9 mouse cellular contexts compared by ENCODE assay signal in the genomic region with DNA sequence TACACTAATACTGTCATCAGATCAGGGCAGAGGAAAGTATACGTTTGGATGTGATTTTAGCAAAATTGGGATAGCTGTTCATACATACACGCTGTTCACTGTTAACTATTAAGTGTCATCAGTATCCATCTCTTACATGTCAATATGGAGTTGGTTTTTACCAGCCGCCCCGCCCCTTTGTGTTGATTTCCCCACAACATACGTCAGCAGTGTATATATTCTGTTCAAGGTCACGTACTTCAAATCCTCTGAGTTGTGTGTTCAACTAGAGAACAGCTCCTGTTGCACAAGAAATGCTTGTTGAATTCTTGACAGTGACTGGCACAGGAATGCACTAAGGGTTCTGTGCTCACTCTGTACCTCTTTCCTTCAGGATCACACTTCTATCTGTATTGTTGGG. TPM values are rescaled to one million over a fixed set of nuclear protein-coding genes. Genes with fewer than 3 reads are reported as not detected.
DNase-seq lines count a peak whose midpoint lies in the region; ATAC-seq and TF ChIP-seq lines count a peak whose summit lies in the region.
"Had no signal": no experiment of that assay in that cellular context is flagged by ENCODE, and none has a peak within 500 bp of the region (broad histone marks: within the 10 kb centered on the region; RNA-seq: fewer than 3 reads in every experiment).

No protein-coding gene starts in this region.

- no peaks in the 10 kb centered on the region for H3K36me3 ChIP-seq in heart, embryonic 12.5 days
- H3K36me3 ChIP-seq in stomach, embryonic 14.5 days (ENCODE audit: control insufficient read depth, insufficient read depth, low read length) = no peaks in the 10 kb centered on the region
- H3K36me3 ChIP-seq in stomach, postnatal 0 days (ENCODE audit: control insufficient read depth, insufficient read depth, low read length) = no peaks in the 10 kb centered on the region
- H3K36me3 ChIP-seq in limb, embryonic 15.5 days = no peaks in the 10 kb centered on the region
- H3K36me3 ChIP-seq in neural tube, embryonic 15.5 days = no peaks in the 10 kb centered on the region

- no peak overlapping the region for H3K4me3 ChIP-seq in heart, embryonic 12.5 days
- H3K4me3 ChIP-seq in stomach, embryonic 14.5 days (ENCODE audit: low read depth, low read length) = no peak overlapping the region
- H3K4me3 ChIP-seq in stomach, postnatal 0 days (ENCODE audit: low read depth, low read length) = no peak overlapping the region
- no peak overlapping the region for H3K4me3 ChIP-seq in limb, embryonic 15.5 days
- H3K4me3 ChIP-seq in neural tube, embryonic 15.5 days (replicated peaks) = peak overlapping the region; percentile 65

- ATAC-seq in heart, embryonic 12.5 days (ENCODE audit: insufficient number of reproducible peaks, low FRiP score) = no peak
- no peak for ATAC-seq in stomach, embryonic 14.5 days (ENCODE audit: insufficient number of reproducible peaks, insufficient read depth, low FRiP score, low read depth)
- no peak for ATAC-seq in stomach, postnatal 0 days (ENCODE audit: low FRiP score, low TSS enrichment)
- no peak for ATAC-seq in limb, embryonic 15.5 days (ENCODE audit: insufficient number of reproducible peaks, low FRiP score, low TSS enrichment, low read depth)
- no peak for ATAC-seq in neural tube, embryonic 15.5 days (ENCODE audit: low FRiP score)

- H3K9ac ChIP-seq in heart, embryonic 12.5 days = no peak overlapping the region
- H3K9ac ChIP-seq in stomach, embryonic 14.5 days (replicated peaks; ENCODE audit: low read depth, low read length) = no peak overlapping the region
- H3K9ac ChIP-seq in stomach, postnatal 0 days (ENCODE audit: low read length) = no peak overlapping the region
- no peak overlapping the region for H3K9ac ChIP-seq in limb, embryonic 15.5 days
- H3K9ac ChIP-seq in neural tube, embryonic 15.5 days (replicated peaks) = 0 out of 2 replicates have a peak overlapping the region, but pooled peaks have one; percentile 78

- H3K27ac ChIP-seq in heart, embryonic 12.5 days (ENCODE audit: poor library complexity, severe bottlenecking) = no peak overlapping the region
- no peak overlapping the region for H3K27ac ChIP-seq in stomach, embryonic 14.5 days (ENCODE audit: low read length)
- no peak overlapping the region for H3K27ac ChIP-seq in stomach, postnatal 0 days (replicated peaks)
- no peak overlapping the region for H3K27ac ChIP-seq in limb, embryonic 15.5 days
- H3K27ac ChIP-seq in neural tube, embryonic 15.5 days (replicated peaks) = no peak overlapping the region

- H3K4me2 ChIP-seq in heart, embryonic 12.5 days = 0 out of 2 replicates have a peak overlapping the region, but pooled peaks have one; percentile 3
- H3K4me2 ChIP-seq in stomach, embryonic 14.5 days (replicated peaks; ENCODE audit: low read depth, low read length) = peak overlapping the region; percentile 58
- no peak overlapping the region for H3K4me2 ChIP-seq in stomach, postnatal 0 days (replicated peaks; ENCODE audit: low read depth)
- peak overlapping the region; percentile 60; the same call in 1 of the 2 replicates for H3K4me2 ChIP-seq in limb, embryonic 15.5 days
- H3K4me2 ChIP-seq in neural tube, embryonic 15.5 days = peak overlapping the region; percentile 64

- no peaks in the 10 kb centered on the region for H3K9me3 ChIP-seq in heart, embryonic 12.5 days (replicated peaks)
- no peaks in the 10 kb centered on the region for H3K9me3 ChIP-seq in stomach, embryonic 14.5 days (ENCODE audit: control insufficient read depth, low read depth, low read length)
- no peaks in the 10 kb centered on the region for H3K9me3 ChIP-seq in stomach, postnatal 0 days (ENCODE audit: control insufficient read depth, low read length)
- no peaks in the 10 kb centered on the region for H3K9me3 ChIP-seq in limb, embryonic 15.5 days
- no peaks in the 10 kb centered on the region for H3K9me3 ChIP-seq in neural tube, embryonic 15.5 days (replicated peaks)

- TF ChIP-seq EP300 in stomach, postnatal 0 days (optimal IDR thresholded peaks at IDR 0.05) = no peak

- DNase-seq in heart, adult 18-20 months = no peak
- DNase-seq in stomach, postnatal 0 days (ENCODE audit: low spot score) = no peak
- no peak for DNase-seq in urinary bladder, postnatal 25 days (ENCODE audit: low spot score)
- no peak for DNase-seq in adrenal gland, postnatal 4 days (ENCODE audit: low spot score in 2 of 2)
- DNase-seq: cerebellum, adult 11-12 months had no signal

- H3K4me1 ChIP-seq in heart, embryonic 12.5 days (replicated peaks) = no peaks in the 10 kb centered on the region; the same call in 1 of the 2 replicates
- peaks cover 3% of the 10 kb centered on the region; the same call in 1 of the 2 replicates for H3K4me1 ChIP-seq in stomach, embryonic 14.5 days (ENCODE audit: control insufficient read depth, insufficient read depth, low read length)
- no peaks in the 10 kb centered on the region for H3K4me1 ChIP-seq in stomach, postnatal 0 days (replicated peaks; ENCODE audit: control insufficient read depth, insufficient read depth)
- H3K4me1 ChIP-seq in limb, embryonic 15.5 days = peaks cover 10% of the 10 kb centered on the region; the same call in 1 of the 2 replicates
- peaks cover 20% of the 10 kb centered on the region for H3K4me1 ChIP-seq in neural tube, embryonic 15.5 days

- TF ChIP-seq CTCF in stomach, postnatal 0 days (IDR thresholded peaks at IDR 0.05; ENCODE audit: low read depth) = no peak

- peaks cover 5% of the 10 kb centered on the region for H3K27me3 ChIP-seq in heart, embryonic 12.5 days (replicated peaks)
- H3K27me3 ChIP-seq in stomach, embryonic 14.5 days (ENCODE audit: control insufficient read depth, insufficient read depth, low read length) = no peaks in the 10 kb centered on the region
- no peaks in the 10 kb centered on the region for H3K27me3 ChIP-seq in stomach, postnatal 0 days (ENCODE audit: control insufficient read depth, insufficient read depth, low read length)
- peaks cover 6% of the 10 kb centered on the region; the same call in 1 of the 2 replicates for H3K27me3 ChIP-seq in limb, embryonic 15.5 days
- H3K27me3 ChIP-seq in neural tube, embryonic 15.5 days (replicated peaks) = no peaks in the 10 kb centered on the region

- WGBS in heart, embryonic 12.5 days = 89% methylated on average over 6 of the region's 6 CpGs
- WGBS in stomach, embryonic 14.5 days = 81% methylated on average over 6 of the region's 6 CpGs
- 76% methylated on average over 6 of the region's 6 CpGs for WGBS in stomach, postnatal 0 days
- WGBS in limb, embryonic 15.5 days = 83% methylated on average over 6 of the region's 6 CpGs
- WGBS in neural tube, embryonic 15.5 days = 86% methylated on average over 6 of the region's 6 CpGs

RNA-seq across cellular contexts. Expression of a gene that starts 8.2 kb away (rescaled TPM):
- polyA plus RNA-seq in heart, embryonic 12.5 days (2016; fragmentation: Nextera tagmentation; extraction: Ambion mirVana) = 19.8 and 20.5 TPM in 2 replicates
- 1 to 10 TPM; 8.7 to 9.7 TPM for total RNA-seq in heart, adult 18-20 months (2021)
- 29.9 and 31.0 TPM in 2 replicates for polyA plus RNA-seq in stomach, embryonic 14.5 days (2014; fragmentation: Nextera tagmentation; extraction: Ambion mirVana)
- polyA plus RNA-seq in stomach, postnatal 0 days (2015; fragmentation: Nextera tagmentation; extraction: Ambion mirVana) = 7.7 and 8.1 TPM in 2 replicates
- 21.9 and 25.1 TPM in 2 replicates for polyA plus RNA-seq in limb, embryonic 15.5 days (2015; fragmentation: Nextera tagmentation; extraction: Ambion mirVana)
- 65.1 and 72.6 TPM in 2 replicates for polyA plus RNA-seq in neural tube, embryonic 15.5 days (2015; fragmentation: Nextera tagmentation; extraction: Ambion mirVana)
- total RNA-seq in adrenal gland, postnatal 4 days (2021) = 10 to 100 TPM; 26.3 to 30.9 TPM
